Mouse (Mus musculus): ENCODE measurements around the gene Ppp1r3g.

The Ppp1r3g gene

GRCm38 (mm10) chr13:35959391-35960067, 890 bp downstream of the Ppp1r3g start:
- no peaks in the 10 kb centered on the region for H3K4me1 ChIP-seq (replicated peaks; ENCODE audit: low read depth, low read length)
- no peaks in the 10 kb centered on the region for H3K36me3 ChIP-seq (ENCODE audit: insufficient read depth, low read length)
- H3K4me3 ChIP-seq (replicated peaks; ENCODE audit: low read length): no peak overlapping the region
- TF ChIP-seq CTCF (conservative IDR thresholded peaks at IDR 0.05; ENCODE audit: low read length) (no peak), POU5F1 (IDR thresholded peaks at IDR 0.05; ENCODE audit: borderline replicate concordance, low read length) (no peak), NANOG (IDR thresholded peaks at IDR 0.05; ENCODE audit: borderline replicate concordance, low read length) (no peak)
- 0 out of 2 replicates have a peak, but pooled peaks cover under 1% of the 10 kb centered on the region for H3K27me3 ChIP-seq (ENCODE audit: insufficient read depth, low read length)
- peaks cover 8% of the 10 kb centered on the region for H3K9me3 ChIP-seq (ENCODE audit: low read length)

- peaks cover 13% of the 10 kb centered on the region for H3K4me1 ChIP-seq (replicated peaks; ENCODE audit: low read depth, low read length)
- TF ChIP-seq CTCF (conservative IDR thresholded peaks at IDR 0.05; ENCODE audit: low read length) (no peak), NANOG (IDR thresholded peaks at IDR 0.05; ENCODE audit: borderline replicate concordance, low read length) (no peak), POU5F1 (IDR thresholded peaks at IDR 0.05; ENCODE audit: borderline replicate concordance, low read length) (no peak)
- peaks cover 4% of the 10 kb centered on the region; the same call in 1 of the 2 replicates for H3K9me3 ChIP-seq (ENCODE audit: low read length)
- H3K4me3 ChIP-seq (replicated peaks; ENCODE audit: low read length): no peak overlapping the region
- no peaks in the 10 kb centered on the region for H3K36me3 ChIP-seq (ENCODE audit: insufficient read depth, low read length)
- H3K27me3 ChIP-seq (ENCODE audit: insufficient read depth, low read length): peaks cover 34% of the 10 kb centered on the region
Measured at GRCm38 (mm10) chr13:35963583-35963982, 4.9 kb downstream of the Ppp1r3g start.

GRCm38 (mm10) chr13:35967690-35968089, 9.1 kb downstream of the Ppp1r3g start:
- TF ChIP-seq CTCF (conservative IDR thresholded peaks at IDR 0.05; ENCODE audit: low read length) (no peak), NANOG (IDR thresholded peaks at IDR 0.05; ENCODE audit: borderline replicate concordance, low read length) (no peak), POU5F1 (IDR thresholded peaks at IDR 0.05; ENCODE audit: borderline replicate concordance, low read length) (no peak)
- peaks cover 4% of the 10 kb centered on the region; the same call in 1 of the 2 replicates for H3K9me3 ChIP-seq (ENCODE audit: low read length)
- peaks cover 23% of the 10 kb centered on the region for H3K4me1 ChIP-seq (replicated peaks; ENCODE audit: low read depth, low read length)
- H3K36me3 ChIP-seq (ENCODE audit: insufficient read depth, low read length): no peaks in the 10 kb centered on the region
- peaks cover 54% of the 10 kb centered on the region for H3K27me3 ChIP-seq (ENCODE audit: insufficient read depth, low read length)
- peak overlapping the region; percentile 82 for H3K4me3 ChIP-seq (replicated peaks; ENCODE audit: low read length)

DNA sequence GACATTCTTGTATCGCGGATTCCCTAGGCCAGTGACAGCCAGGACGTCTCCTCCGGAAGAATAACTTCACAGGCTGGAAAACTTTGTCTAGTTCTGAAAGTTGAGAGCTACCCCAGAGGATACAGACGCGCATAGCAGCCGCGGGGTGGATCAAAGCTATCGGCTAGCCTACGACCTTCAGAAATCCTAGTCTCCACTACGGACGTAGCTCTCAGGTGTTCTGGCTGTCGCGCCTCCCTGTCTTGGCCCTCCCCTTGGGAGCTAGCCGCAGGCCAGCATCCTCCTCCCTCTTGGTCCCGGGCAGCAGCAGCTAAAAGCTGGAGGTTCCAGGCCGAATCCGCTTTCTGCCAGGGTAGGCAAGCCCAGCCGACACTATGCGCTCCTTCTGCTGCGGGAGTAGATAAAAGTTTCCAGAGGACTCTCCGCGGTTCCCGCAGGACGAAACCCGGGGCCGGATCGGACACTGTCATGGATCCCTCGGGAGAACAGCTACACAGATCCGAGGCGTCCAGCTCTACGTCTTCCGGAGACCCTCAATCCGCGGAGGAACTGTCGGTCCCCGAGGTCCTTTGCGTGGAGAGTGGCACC, 9.6 kb downstream of the Ppp1r3g start:
- H3K36me3 ChIP-seq (ENCODE audit: insufficient read depth, low read length): no peaks in the 10 kb centered on the region
- TF ChIP-seq CTCF (conservative IDR thresholded peaks at IDR 0.05; ENCODE audit: low read length) (no peak), POU5F1 (IDR thresholded peaks at IDR 0.05; ENCODE audit: borderline replicate concordance, low read length) (no peak), NANOG (IDR thresholded peaks at IDR 0.05; ENCODE audit: borderline replicate concordance, low read length) (no peak)
- H3K4me3 ChIP-seq (replicated peaks; ENCODE audit: low read length): peak overlapping the region; percentile 82
- peaks cover 58% of the 10 kb centered on the region for H3K27me3 ChIP-seq (ENCODE audit: insufficient read depth, low read length)
- peaks cover 4% of the 10 kb centered on the region; the same call in 1 of the 2 replicates for H3K9me3 ChIP-seq (ENCODE audit: low read length)
- H3K4me1 ChIP-seq (replicated peaks; ENCODE audit: low read depth, low read length): peaks cover 23% of the 10 kb centered on the region

GRCm38 (mm10) chr13:35968719-35969430, 10.2 kb downstream of the Ppp1r3g start:
- Histone ChIP-seq H3K4me1 (replicated peaks; ENCODE audit: low read depth, low read length) (peaks cover 23% of the 10 kb centered on the region), H3K27me3 (ENCODE audit: insufficient read depth, low read length) (peaks cover 58% of the 10 kb centered on the region), H3K4me3 (replicated peaks; ENCODE audit: low read length) (peak overlapping the region; percentile 82), H3K9me3 (ENCODE audit: low read length) (peaks cover 4% of the 10 kb centered on the region; the same call in 1 of the 2 replicates), H3K36me3 (ENCODE audit: insufficient read depth, low read length) (no peaks in the 10 kb centered on the region)
- TF ChIP-seq NANOG (IDR thresholded peaks at IDR 0.05; ENCODE audit: borderline replicate concordance, low read length) (no peak), CTCF (conservative IDR thresholded peaks at IDR 0.05; ENCODE audit: low read length) (no peak), POU5F1 (IDR thresholded peaks at IDR 0.05; ENCODE audit: borderline replicate concordance, low read length) (no peak)

DNA sequence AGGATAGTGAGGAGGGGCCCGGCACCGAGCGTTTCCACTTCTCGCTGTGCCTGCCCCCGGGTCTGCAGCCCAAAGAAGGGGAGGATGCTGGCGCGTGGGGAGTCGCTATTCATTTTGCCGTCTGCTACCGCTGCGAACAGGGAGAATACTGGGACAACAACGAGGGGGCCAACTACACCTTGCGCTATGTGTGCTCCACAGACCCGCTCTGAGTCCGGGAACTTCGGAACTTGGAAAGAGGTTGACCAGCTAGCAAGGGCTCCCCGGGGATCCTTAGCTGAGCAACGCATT, 10.7 kb downstream of the Ppp1r3g start:
- peaks cover 58% of the 10 kb centered on the region for H3K27me3 ChIP-seq (ENCODE audit: insufficient read depth, low read length)
- no peaks in the 10 kb centered on the region for H3K36me3 ChIP-seq (ENCODE audit: insufficient read depth, low read length)
- peaks cover 4% of the 10 kb centered on the region; the same call in 1 of the 2 replicates for H3K9me3 ChIP-seq (ENCODE audit: low read length)
- H3K4me1 ChIP-seq (replicated peaks; ENCODE audit: low read depth, low read length): peaks cover 23% of the 10 kb centered on the region
- TF ChIP-seq NANOG (IDR thresholded peaks at IDR 0.05; ENCODE audit: borderline replicate concordance, low read length): no peak
- no peak for TF ChIP-seq CTCF (conservative IDR thresholded peaks at IDR 0.05; ENCODE audit: low read length)
- no peak for TF ChIP-seq POU5F1 (IDR thresholded peaks at IDR 0.05; ENCODE audit: borderline replicate concordance, low read length)
- peak overlapping the region; percentile 82 for H3K4me3 ChIP-seq (replicated peaks; ENCODE audit: low read length)

DNA sequence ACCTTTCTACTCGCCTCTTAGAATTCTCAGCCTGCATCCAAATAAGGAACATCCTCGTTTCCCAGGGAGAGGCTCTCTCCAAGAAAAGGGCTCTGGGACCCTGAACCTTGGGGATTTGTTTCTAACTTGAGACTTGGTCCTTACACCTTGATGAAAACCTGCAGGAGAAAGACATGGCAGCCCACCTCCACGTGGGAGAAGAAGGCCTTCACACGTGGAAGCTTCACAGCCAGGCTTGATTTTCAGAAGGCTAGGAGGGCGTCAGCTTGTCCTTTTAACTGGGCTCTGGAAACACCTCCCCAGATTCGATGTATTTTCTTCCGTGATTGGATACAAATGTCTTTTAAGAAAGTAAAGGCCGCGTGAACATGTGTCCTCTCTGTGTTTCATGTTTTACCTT, 11.2 kb downstream of the Ppp1r3g start:
- Histone ChIP-seq H3K9me3 (ENCODE audit: low read length) (peaks cover 4% of the 10 kb centered on the region; the same call in 1 of the 2 replicates), H3K27me3 (ENCODE audit: insufficient read depth, low read length) (peaks cover 55% of the 10 kb centered on the region), H3K4me3 (replicated peaks; ENCODE audit: low read length) (peak overlapping the region; percentile 82), H3K36me3 (ENCODE audit: insufficient read depth, low read length) (no peaks in the 10 kb centered on the region), H3K4me1 (replicated peaks; ENCODE audit: low read depth, low read length) (peaks cover 23% of the 10 kb centered on the region)
- TF ChIP-seq NANOG (IDR thresholded peaks at IDR 0.05; ENCODE audit: borderline replicate concordance, low read length): no peak
- TF ChIP-seq POU5F1 (IDR thresholded peaks at IDR 0.05; ENCODE audit: borderline replicate concordance, low read length): no peak
- no peak for TF ChIP-seq CTCF (conservative IDR thresholded peaks at IDR 0.05; ENCODE audit: low read length)

DNA sequence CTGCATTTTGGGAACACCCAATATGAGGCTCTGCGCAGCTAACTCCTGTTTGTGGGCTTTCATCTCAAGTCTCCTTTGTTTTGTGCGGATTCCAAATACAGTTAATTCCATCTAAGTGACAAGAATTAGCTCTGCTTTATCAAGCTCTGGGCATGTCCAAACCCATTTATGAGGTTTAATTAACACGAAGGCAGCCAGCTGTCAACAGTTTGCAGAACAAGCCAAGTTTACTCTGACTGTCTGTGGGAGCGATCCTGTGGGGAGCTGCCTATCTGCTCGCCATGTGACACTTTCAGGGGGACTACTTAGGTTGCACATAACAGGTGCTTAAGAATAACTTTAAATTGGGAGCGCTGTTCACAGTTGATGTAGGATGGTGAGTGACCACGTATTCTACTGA, 18.3 kb downstream of the Ppp1r3g start:
- H3K4me1 ChIP-seq (replicated peaks; ENCODE audit: low read depth, low read length): peaks cover 11% of the 10 kb centered on the region
- H3K9me3 ChIP-seq (ENCODE audit: low read length): no peaks in the 10 kb centered on the region
- no peak overlapping the region for H3K4me3 ChIP-seq (replicated peaks; ENCODE audit: low read length)
- TF ChIP-seq POU5F1 (IDR thresholded peaks at IDR 0.05; ENCODE audit: borderline replicate concordance, low read length) (no peak), CTCF (conservative IDR thresholded peaks at IDR 0.05; ENCODE audit: low read length) (no peak), NANOG (IDR thresholded peaks at IDR 0.05; ENCODE audit: borderline replicate concordance, low read length) (no peak)
- peaks cover 4% of the 10 kb centered on the region; the same call in 1 of the 2 replicates for H3K27me3 ChIP-seq (ENCODE audit: insufficient read depth, low read length)
- peaks cover 22% of the 10 kb centered on the region for H3K36me3 ChIP-seq (ENCODE audit: insufficient read depth, low read length)

Data from E14TG2a.4 (cell line).